Mouse (Mus musculus): ENCODE results near the gene Kdm5b.
A peak's percentile ranks its signal among the peaks of the same experiment; 100 is the strongest.
"Not testable (repeated sequence)": the region's sequence is repeated elsewhere in the genome, so short reads cannot be mapped to it uniquely, and the experiment has no call there.

Gene Kdm5b

DNA sequence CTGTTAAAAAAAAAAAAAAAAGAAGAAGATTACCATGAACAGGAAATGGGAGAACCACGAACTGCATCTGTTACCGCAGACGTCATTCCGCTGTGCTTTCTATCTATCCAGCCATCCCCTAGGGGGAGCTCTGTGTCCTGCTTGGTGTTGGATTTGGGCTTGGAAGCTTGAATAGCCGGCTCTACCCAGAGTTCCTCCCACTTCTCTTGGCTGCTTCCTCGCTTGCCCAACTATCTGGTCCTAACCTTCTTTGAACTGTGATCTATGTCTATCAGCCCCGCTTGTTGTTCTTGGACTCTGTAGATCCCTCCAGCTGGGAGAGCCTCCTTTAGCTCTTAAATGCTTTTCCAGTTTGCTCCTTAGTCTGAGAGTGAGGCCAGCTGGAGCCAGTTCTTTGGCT is 41.3 kb upstream of the Kdm5b start:
- Histone ChIP-seq H3K36me3 (ENCODE audit: insufficient read depth, low read length) (no peaks in the 10 kb centered on the region), H3K4me3 (replicated peaks; ENCODE audit: low read length) (no peak overlapping the region), H3K4me1 (replicated peaks; ENCODE audit: low read depth, low read length) (peaks cover 40% of the 10 kb centered on the region), H3K27me3 (ENCODE audit: insufficient read depth, low read length) (peaks cover 14% of the 10 kb centered on the region), H3K9me3 (ENCODE audit: low read length) (no peaks in the 10 kb centered on the region)
- peak; percentile 63 for TF ChIP-seq CTCF (conservative IDR thresholded peaks at IDR 0.05; ENCODE audit: low read length)
- TF ChIP-seq POU5F1 (IDR thresholded peaks at IDR 0.05; ENCODE audit: borderline replicate concordance, low read length), result no peak
- TF ChIP-seq NANOG (IDR thresholded peaks at IDR 0.05; ENCODE audit: borderline replicate concordance, low read length), result no peak

DNA sequence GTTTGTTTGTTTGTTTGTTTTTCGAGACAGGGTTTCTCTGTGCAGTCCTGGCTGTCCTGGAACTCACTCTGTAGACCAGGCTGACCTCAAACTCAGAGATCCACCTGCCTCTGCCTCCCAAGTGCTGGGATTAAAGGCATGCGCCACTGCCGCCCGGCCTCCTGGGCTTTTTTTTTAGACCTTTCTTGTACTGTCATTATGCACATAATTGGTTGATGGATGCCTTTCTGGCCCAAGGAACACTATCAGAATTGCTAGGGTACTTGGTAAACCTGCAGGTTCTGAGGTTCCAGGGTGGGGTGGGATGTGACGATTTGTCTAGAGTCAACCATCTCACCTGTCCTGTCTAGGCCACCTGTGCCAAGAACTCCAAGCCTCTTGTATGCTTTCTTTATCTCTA is 40.8 kb upstream of the Kdm5b start:
- not testable (repeated sequence) for H3K4me3 ChIP-seq (replicated peaks; ENCODE audit: low read length); H3K36me3 ChIP-seq (ENCODE audit: insufficient read depth, low read length); H3K9me3 ChIP-seq (ENCODE audit: low read length)
- Histone ChIP-seq H3K4me1 (replicated peaks; ENCODE audit: low read depth, low read length) (peaks cover 40% of the 10 kb centered on the region), H3K27me3 (ENCODE audit: insufficient read depth, low read length) (peaks cover 11% of the 10 kb centered on the region)

DNA sequence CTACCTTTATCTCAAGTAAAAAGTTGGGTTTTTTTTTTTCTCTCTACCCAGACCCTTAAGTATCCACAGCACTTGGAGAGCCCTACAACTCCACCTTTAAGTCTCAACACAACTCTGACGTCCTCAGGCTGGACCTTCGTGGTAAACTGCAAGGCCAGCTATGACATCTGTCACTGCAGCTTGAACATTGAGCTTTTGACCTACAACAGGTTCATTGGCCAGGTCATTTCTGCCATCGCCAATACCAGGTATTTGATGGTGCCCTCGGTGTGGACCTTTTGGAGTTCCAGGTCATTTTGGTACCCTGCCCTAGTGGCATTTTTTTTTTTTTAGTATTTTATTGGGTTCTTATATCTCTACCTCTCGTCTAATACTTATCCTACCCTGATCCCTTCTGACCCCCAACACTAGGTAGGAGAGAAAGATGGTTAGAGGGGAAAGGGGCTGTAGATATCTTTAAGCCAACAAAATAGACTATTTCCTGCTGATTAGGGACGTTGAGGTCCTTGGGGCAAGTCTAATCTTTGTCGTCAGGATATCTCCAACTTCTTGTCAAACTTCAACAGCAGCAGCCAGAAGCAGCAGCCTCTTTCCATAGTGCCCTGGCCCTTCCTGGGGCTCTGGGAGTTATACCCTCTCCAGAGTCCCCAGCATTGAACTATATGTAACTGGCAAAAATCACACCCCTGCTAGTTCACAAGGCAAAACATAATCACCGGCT is 39.8 kb upstream of the Kdm5b start:
- Histone ChIP-seq H3K27me3 (ENCODE audit: insufficient read depth, low read length) (0 out of 2 replicates have a peak, but pooled peaks cover 4% of the 10 kb centered on the region), H3K4me3 (replicated peaks; ENCODE audit: low read length) (no peak overlapping the region), H3K9me3 (ENCODE audit: low read length) (no peaks in the 10 kb centered on the region), H3K36me3 (ENCODE audit: insufficient read depth, low read length) (no peaks in the 10 kb centered on the region), H3K4me1 (replicated peaks; ENCODE audit: low read depth, low read length) (peaks cover 45% of the 10 kb centered on the region)
- TF ChIP-seq NANOG (IDR thresholded peaks at IDR 0.05; ENCODE audit: borderline replicate concordance, low read length) (no peak), CTCF (conservative IDR thresholded peaks at IDR 0.05; ENCODE audit: low read length) (no peak), POU5F1 (IDR thresholded peaks at IDR 0.05; ENCODE audit: borderline replicate concordance, low read length) (no peak)

DNA sequence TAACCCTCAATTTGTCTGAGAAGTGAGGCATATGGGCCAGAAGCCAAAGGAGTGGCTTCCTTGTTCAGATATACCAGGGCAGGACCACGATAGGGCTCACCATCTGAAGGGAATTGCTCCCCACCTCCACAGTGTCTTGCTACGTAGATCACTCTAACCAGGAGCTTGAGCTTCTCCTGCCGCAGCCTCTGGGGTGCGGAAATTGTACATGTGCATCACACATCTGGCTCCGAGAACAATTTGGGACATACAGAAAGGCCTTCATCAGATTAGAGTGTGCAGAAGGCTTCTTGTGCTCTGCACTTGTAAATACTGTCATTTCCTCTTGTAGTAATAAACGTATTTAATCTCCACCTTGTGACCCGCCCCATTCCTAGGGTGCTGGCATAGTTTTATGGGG is 38.8 kb upstream of the Kdm5b start:
- Histone ChIP-seq H3K9me3 (ENCODE audit: low read length) (no peaks in the 10 kb centered on the region), H3K4me1 (replicated peaks; ENCODE audit: low read depth, low read length) (peaks cover 49% of the 10 kb centered on the region), H3K36me3 (ENCODE audit: insufficient read depth, low read length) (no peaks in the 10 kb centered on the region), H3K4me3 (replicated peaks; ENCODE audit: low read length) (no peak overlapping the region), H3K27me3 (ENCODE audit: insufficient read depth, low read length) (no peaks in the 10 kb centered on the region)
- TF ChIP-seq CTCF (conservative IDR thresholded peaks at IDR 0.05; ENCODE audit: low read length), result no peak
- no peak for TF ChIP-seq POU5F1 (IDR thresholded peaks at IDR 0.05; ENCODE audit: borderline replicate concordance, low read length)
- TF ChIP-seq NANOG (IDR thresholded peaks at IDR 0.05; ENCODE audit: borderline replicate concordance, low read length), result no peak

DNA sequence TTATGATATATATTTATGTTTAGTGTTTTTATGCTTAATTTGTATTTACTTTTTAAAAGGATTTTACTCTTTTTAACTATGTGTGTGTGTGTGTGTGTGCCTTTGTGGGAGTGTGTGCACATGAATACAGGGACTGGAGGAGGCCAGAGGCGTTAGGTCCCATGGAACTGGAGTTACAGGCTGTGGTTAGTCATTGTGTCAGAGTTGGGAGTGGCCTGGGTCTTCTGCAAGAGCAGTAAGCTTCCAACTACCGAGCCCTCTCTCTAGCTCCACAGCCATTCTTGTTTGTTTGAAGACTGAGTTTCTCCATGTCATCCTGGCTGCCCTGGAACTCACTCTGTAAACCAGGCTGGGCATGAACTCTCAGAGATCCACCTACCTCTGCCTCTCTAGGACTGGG is 37.6 kb upstream of the Kdm5b start:
- no peaks in the 10 kb centered on the region for H3K36me3 ChIP-seq (ENCODE audit: insufficient read depth, low read length)
- H3K9me3 ChIP-seq (ENCODE audit: low read length), result no peaks in the 10 kb centered on the region
- no peaks in the 10 kb centered on the region for H3K27me3 ChIP-seq (ENCODE audit: insufficient read depth, low read length)
- no peak overlapping the region for H3K4me3 ChIP-seq (replicated peaks; ENCODE audit: low read length)
- TF ChIP-seq NANOG (IDR thresholded peaks at IDR 0.05; ENCODE audit: borderline replicate concordance, low read length) (no peak), POU5F1 (IDR thresholded peaks at IDR 0.05; ENCODE audit: borderline replicate concordance, low read length) (no peak), CTCF (conservative IDR thresholded peaks at IDR 0.05; ENCODE audit: low read length) (no peak)
- H3K4me1 ChIP-seq (replicated peaks; ENCODE audit: low read depth, low read length), result peaks cover 47% of the 10 kb centered on the region

DNA sequence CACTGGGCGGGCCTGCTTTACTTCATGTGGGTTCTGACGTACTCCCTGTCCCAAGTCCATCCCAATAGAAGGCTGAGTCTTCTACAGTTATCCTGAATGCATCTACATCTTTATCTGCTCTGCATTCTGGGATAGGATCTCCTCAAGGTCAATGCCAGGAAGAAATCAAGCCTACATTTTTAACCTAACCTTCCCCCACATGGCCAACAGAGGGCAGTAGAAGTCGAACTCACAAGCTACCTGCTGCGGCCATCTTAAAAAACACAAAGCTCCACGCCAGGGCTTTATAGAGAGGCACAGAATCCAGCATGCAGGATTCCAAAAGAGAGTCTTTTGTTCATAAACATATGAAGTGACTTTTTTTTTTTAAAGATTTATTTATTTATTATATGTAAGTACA is 35.5 kb upstream of the Kdm5b start:
- Histone ChIP-seq H3K36me3 (ENCODE audit: insufficient read depth, low read length) (no peaks in the 10 kb centered on the region), H3K27me3 (ENCODE audit: insufficient read depth, low read length) (no peaks in the 10 kb centered on the region), H3K4me3 (replicated peaks; ENCODE audit: low read length) (no peak overlapping the region), H3K9me3 (ENCODE audit: low read length) (no peaks in the 10 kb centered on the region), H3K4me1 (replicated peaks; ENCODE audit: low read depth, low read length) (peaks cover 51% of the 10 kb centered on the region)
- no peak for TF ChIP-seq NANOG (IDR thresholded peaks at IDR 0.05; ENCODE audit: borderline replicate concordance, low read length)
- TF ChIP-seq CTCF (conservative IDR thresholded peaks at IDR 0.05; ENCODE audit: low read length), result peak; percentile 70

DNA sequence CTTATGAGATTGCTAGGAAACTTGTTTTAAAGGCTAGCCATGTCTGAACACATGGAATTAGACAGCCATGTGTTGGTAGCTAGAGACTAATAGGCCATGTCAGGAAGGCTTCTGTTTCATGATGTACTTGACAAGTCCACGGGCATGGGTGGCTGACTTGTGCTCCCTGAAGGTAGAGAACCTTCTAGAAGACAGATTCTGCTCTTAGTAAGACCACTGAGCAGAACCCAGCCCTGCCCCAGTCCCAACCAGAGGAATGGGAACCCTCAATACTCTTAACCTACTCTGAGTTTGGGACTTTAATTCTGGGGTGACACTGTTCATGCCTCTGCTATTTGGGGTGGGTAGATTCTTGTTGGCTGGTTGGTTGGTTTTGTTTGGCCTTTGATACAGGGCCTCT is 35.0 kb upstream of the Kdm5b start:
- TF ChIP-seq POU5F1 (IDR thresholded peaks at IDR 0.05; ENCODE audit: borderline replicate concordance, low read length), result no peak
- TF ChIP-seq NANOG (IDR thresholded peaks at IDR 0.05; ENCODE audit: borderline replicate concordance, low read length), result no peak
- TF ChIP-seq CTCF (conservative IDR thresholded peaks at IDR 0.05; ENCODE audit: low read length), result no peak
- Histone ChIP-seq H3K36me3 (ENCODE audit: insufficient read depth, low read length) (no peaks in the 10 kb centered on the region), H3K9me3 (ENCODE audit: low read length) (no peaks in the 10 kb centered on the region), H3K27me3 (ENCODE audit: insufficient read depth, low read length) (no peaks in the 10 kb centered on the region), H3K4me1 (replicated peaks; ENCODE audit: low read depth, low read length) (peaks cover 57% of the 10 kb centered on the region), H3K4me3 (replicated peaks; ENCODE audit: low read length) (no peak overlapping the region)

DNA sequence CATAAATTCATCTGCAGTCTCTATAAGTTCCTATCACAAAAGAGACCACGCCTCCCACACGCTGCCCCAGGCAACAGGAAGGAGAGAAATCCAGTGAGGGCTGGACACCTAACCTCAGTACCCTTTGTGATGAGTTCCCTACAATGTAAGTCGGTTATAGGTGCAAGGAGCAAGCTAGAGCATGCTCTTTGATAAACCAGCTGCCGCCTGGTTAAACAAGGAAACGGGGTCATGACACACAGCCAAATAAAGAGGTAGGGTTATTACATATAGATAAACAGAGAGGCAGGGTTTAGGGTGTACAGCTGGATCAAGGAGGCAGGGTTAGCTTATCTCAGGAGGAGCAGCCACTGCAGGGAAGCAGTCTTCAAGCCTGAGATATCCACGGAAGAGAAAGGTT is 33.2 kb upstream of the Kdm5b start:
- Histone ChIP-seq H3K9me3 (ENCODE audit: low read length) (no peaks in the 10 kb centered on the region), H3K4me1 (replicated peaks; ENCODE audit: low read depth, low read length) (peaks cover 65% of the 10 kb centered on the region), H3K27me3 (ENCODE audit: insufficient read depth, low read length) (no peaks in the 10 kb centered on the region), H3K4me3 (replicated peaks; ENCODE audit: low read length) (no peak overlapping the region), H3K36me3 (ENCODE audit: insufficient read depth, low read length) (no peaks in the 10 kb centered on the region)
- TF ChIP-seq CTCF (conservative IDR thresholded peaks at IDR 0.05; ENCODE audit: low read length), result no peak
- no peak for TF ChIP-seq NANOG (IDR thresholded peaks at IDR 0.05; ENCODE audit: borderline replicate concordance, low read length)
- TF ChIP-seq POU5F1 (IDR thresholded peaks at IDR 0.05; ENCODE audit: borderline replicate concordance, low read length), result no peak

DNA sequence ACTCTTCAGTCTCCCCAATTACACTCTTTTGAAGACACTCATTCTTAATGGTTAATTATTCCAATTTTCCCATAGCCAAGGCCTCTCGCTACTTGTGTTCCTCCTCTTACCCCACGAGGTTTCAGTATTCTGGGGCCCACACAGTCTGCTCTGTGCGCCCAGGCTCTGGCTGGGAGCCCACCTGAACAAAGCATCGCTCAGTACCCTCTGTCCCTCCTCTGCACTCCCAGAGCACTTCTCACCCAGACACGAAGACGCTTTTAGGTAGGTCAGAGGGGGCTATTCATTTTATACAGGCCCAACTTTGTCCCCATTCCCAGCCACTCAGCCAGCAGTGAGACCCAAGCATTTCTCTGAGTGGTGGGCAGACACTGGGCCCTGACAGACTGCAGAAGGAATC is 29.4 kb upstream of the Kdm5b start:
- TF ChIP-seq CTCF (conservative IDR thresholded peaks at IDR 0.05; ENCODE audit: low read length) (no peak), POU5F1 (IDR thresholded peaks at IDR 0.05; ENCODE audit: borderline replicate concordance, low read length) (no peak), NANOG (IDR thresholded peaks at IDR 0.05; ENCODE audit: borderline replicate concordance, low read length) (no peak)
- peaks cover 66% of the 10 kb centered on the region for H3K4me1 ChIP-seq (replicated peaks; ENCODE audit: low read depth, low read length)
- H3K36me3 ChIP-seq (ENCODE audit: insufficient read depth, low read length), result no peaks in the 10 kb centered on the region
- H3K9me3 ChIP-seq (ENCODE audit: low read length), result no peaks in the 10 kb centered on the region
- peak overlapping the region; percentile 44 for H3K4me3 ChIP-seq (replicated peaks; ENCODE audit: low read length)
- H3K27me3 ChIP-seq (ENCODE audit: insufficient read depth, low read length), result no peaks in the 10 kb centered on the region

DNA sequence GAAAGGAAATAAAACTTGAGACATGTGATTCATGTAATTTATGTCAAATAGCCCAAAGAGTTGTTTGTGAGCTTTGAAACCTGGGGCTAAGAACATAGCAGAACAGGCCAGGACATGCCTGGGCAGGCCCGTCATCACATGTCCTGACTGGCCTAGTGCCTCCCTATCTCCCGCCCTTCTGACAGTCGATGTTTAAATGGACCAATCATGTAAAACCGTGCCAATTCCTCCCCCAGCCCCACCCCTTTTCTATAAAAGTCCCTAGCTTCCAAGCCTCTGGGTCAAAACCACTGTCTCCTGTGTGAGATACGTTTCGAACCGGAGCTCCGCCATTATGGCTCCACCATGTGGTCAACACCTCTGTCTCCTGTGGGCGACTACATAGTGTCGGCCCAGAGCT is 26.3 kb upstream of the Kdm5b start:
- peak overlapping the region; percentile 55 for H3K4me3 ChIP-seq (replicated peaks; ENCODE audit: low read length)
- H3K27me3 ChIP-seq (ENCODE audit: insufficient read depth, low read length); H3K9me3 ChIP-seq (ENCODE audit: low read length); H3K36me3 ChIP-seq (ENCODE audit: insufficient read depth, low read length): not testable (repeated sequence)
- H3K4me1 ChIP-seq (replicated peaks; ENCODE audit: low read depth, low read length), result peaks cover 69% of the 10 kb centered on the region
